Mouse (Mus musculus) lung, adult 2 months (tissue): ENCODE results near the gene Nme7.

Experiments used
- CTCF ChIP-seq: fragments of 200-500 bp; IDR thresholded peaks from 2 replicates; pipeline ENCODE4 v1.5.1; 2011; ENCODE audit warnings: mild to moderate bottlenecking, low read length, control low read depth; ENCODE audit not compliant: insufficient read depth
- POLR2A ChIP-seq: fragments of 200-500 bp; IDR thresholded peaks from 2 replicates; pipeline ENCODE4 v1.6.1; 2011; ENCODE audit warnings: low read depth, mild to moderate bottlenecking, control low read depth, low read length, borderline replicate concordance; ENCODE audit errors: extremely low read depth

DNA sequence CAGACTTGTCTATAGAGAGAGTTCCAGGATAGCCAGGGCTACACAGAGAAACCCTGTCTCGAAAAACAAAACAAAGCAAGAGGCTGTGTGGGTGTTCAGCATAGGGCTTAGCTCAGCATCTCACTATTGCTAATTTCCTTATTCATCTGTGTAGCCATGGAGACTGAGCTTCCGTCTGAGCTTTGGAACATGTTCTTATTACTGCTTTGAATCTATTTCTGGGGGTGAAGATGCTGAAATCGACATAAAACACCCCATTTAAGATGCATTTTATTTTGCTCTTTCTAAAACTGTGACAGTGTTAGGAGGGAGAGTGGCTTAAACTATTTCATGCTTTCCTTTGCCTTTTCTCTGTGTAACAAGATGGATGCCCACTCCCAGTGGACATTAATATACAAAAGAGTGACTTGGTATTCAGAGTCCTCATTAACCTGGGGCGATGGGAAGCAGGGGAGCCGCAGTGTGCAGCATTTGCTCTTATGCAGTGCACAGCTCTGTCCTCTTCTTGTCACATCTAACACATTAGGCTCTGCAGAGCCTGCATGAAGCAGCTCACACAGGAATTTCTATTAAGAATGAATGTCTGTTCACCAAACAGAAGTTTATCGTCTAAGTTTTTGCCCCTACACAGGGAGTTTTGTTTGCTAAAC, 91.3 kb downstream of the Nme7 start:
- no peak for TF ChIP-seq POLR2A
- no peak for TF ChIP-seq CTCF
